Mouse (Mus musculus): Measurements from ENCODE around the gene Ppp1r13l. TPM values are rescaled to one million over a fixed set of nuclear protein-coding genes. Genes with fewer than 3 reads are reported as not detected.

Ppp1r13l gene
- polyA plus RNA-seq, 1 experiment from 2014 or later: 4.9 TPM

DNA sequence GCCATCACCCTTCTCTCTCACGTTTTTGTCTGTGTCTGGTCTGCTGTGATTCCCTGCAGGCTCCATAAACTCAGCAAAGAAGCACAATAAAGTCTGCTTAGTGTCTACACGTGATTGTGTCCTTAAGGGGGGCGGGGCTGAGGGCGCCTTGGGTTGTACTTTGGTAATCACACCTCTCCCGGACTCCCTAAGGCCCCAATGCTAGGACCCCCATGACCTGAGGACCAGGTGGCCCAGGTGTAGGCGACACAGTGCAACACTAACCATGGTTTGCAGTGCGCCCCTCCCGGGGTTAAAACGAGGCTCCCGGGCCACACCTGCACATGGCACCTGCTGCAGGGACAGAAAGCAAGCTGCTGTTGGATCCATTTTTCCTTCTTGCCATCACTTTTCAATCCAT is 18.3 kb upstream of the Ppp1r13l start:
- H3K36me3 ChIP-seq: no peaks in the 10 kb centered on the region
- no peak overlapping the region for H3K27ac ChIP-seq (replicated peaks)
- peaks cover 42% of the 10 kb centered on the region for H3K4me1 ChIP-seq
- 28% methylated on average over 10 of the region's 10 CpGs for WGBS
- peak overlapping the region; percentile 62 for H3K4me3 ChIP-seq
- H3K9me3 ChIP-seq (replicated peaks): no peaks in the 10 kb centered on the region
- DNase-seq (ENCODE audit: low spot score): no peak
- peaks cover 39% of the 10 kb centered on the region for H3K27me3 ChIP-seq (ENCODE audit: low read depth, poor library complexity, severe bottlenecking)

DNA sequence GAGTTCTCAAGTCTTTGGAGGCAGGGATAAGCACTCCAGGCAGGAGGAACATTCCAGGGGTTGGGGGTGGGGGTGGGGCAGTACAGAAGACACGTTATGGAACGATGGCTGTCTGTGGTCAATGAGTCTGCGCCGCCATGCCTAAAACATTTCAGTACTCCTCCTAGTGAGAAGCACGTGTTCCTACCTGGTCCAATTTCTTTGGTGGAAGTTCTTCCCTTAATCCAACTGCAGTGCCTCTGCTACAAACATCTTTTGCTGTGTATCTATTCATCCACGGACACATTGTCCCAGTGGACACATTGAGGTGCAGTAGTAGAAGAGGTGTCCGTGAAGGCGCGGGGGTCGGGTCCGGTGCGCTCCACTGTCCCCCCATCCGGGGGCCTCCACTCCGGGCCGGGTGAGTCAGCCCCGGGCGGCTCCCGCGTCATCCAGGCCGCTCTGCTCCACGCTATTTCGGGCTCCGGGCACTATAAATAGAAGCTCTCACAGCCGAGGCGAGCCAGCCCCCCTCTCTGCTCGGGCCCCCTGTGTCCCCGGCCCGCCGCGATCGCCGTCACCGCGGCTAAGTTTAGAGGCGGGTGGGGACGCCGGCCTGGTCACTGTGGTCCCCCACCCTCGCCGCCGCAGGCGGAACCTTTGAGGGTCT is 17.7 kb upstream of the Ppp1r13l start:
- H3K27ac ChIP-seq (replicated peaks): peak overlapping the region; percentile 72
- peaks cover 38% of the 10 kb centered on the region for H3K27me3 ChIP-seq (ENCODE audit: low read depth, poor library complexity, severe bottlenecking)
- H3K4me1 ChIP-seq: peaks cover 43% of the 10 kb centered on the region
- WGBS: under 1% methylated on average over 41 of the region's 41 CpGs
- H3K9me3 ChIP-seq (replicated peaks): no peaks in the 10 kb centered on the region
- DNase-seq (ENCODE audit: low spot score): peak; percentile 56
- no peaks in the 10 kb centered on the region for H3K36me3 ChIP-seq
- H3K4me3 ChIP-seq: peak overlapping the region; percentile 62

DNA sequence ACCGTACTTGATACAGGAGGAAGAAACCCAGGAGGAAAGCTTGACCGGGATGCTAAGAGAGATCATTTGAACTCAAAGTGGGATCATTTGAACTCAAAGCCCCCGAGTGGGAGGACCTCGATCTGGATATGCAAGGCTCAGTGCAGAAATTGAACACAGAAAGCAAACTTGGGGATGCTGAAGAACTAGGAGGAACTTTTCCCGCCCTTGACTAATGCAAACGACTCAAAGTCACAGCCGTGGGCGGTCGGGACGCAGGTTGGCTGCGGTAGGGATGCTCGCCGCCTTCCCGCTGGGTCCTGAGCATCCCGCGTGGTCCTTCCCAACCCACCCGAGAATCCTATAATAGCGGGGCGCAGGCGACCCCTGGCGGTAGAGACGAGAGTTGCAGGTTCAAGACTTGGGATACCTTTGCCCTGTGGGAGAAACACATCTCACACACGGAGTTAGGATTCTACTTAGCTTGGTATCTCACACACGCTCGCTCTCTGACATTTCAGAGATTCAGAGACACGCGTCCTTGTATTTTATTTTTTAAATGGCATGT is 17.0 kb upstream of the Ppp1r13l start:
- H3K9me3 ChIP-seq (replicated peaks): no peaks in the 10 kb centered on the region
- H3K36me3 ChIP-seq: peaks cover under 1% of the 10 kb centered on the region; the same call in 1 of the 2 replicates
- H3K27me3 ChIP-seq (ENCODE audit: low read depth, poor library complexity, severe bottlenecking): peaks cover 31% of the 10 kb centered on the region
- peaks cover 43% of the 10 kb centered on the region for H3K4me1 ChIP-seq
- peak overlapping the region; percentile 72 for H3K27ac ChIP-seq (replicated peaks)
- peak; percentile 89 for DNase-seq (ENCODE audit: low spot score)
- WGBS: under 1% methylated on average over 27 of the region's 27 CpGs
- H3K4me3 ChIP-seq: peak overlapping the region; percentile 62

DNA sequence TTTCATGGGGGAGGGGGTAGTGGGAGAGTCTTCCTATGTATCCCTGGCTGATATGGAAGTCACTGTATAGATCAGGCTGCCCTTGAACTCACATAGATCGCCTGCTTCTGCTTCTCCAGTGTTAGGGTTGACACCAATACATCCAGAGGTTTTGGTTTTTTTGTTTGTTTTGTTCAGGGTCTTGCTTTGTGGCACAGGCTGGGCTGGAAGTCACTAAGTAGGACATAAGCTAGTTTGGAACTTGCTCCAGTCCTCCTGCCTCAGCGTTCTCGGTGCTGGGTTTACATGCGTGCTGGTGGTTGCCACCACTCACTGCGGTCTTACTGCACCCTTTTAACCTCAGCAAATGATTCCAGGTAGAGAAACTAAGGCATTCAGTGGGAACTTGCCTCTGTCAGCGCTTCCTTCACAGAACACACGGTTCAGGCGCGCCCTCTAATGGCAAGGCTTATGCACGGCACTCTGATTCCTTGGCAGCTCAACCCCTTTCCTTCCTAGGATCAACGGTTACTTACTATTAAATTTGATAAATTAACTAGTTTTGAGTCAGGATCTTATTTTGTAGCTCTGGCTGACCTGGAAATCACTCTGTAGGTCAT is 16.2 kb upstream of the Ppp1r13l start:
- peaks cover 43% of the 10 kb centered on the region for H3K4me1 ChIP-seq
- peaks cover 8% of the 10 kb centered on the region for H3K36me3 ChIP-seq
- DNase-seq (ENCODE audit: low spot score): peak; percentile 73
- H3K27me3 ChIP-seq (ENCODE audit: low read depth, poor library complexity, severe bottlenecking): peaks cover 24% of the 10 kb centered on the region
- peak overlapping the region; percentile 30; the same call in 1 of the 2 replicates for H3K4me3 ChIP-seq
- no peaks in the 10 kb centered on the region for H3K9me3 ChIP-seq (replicated peaks)
- 3% methylated on average over 11 of the region's 11 CpGs for WGBS
- H3K27ac ChIP-seq (replicated peaks): no peak overlapping the region

DNA sequence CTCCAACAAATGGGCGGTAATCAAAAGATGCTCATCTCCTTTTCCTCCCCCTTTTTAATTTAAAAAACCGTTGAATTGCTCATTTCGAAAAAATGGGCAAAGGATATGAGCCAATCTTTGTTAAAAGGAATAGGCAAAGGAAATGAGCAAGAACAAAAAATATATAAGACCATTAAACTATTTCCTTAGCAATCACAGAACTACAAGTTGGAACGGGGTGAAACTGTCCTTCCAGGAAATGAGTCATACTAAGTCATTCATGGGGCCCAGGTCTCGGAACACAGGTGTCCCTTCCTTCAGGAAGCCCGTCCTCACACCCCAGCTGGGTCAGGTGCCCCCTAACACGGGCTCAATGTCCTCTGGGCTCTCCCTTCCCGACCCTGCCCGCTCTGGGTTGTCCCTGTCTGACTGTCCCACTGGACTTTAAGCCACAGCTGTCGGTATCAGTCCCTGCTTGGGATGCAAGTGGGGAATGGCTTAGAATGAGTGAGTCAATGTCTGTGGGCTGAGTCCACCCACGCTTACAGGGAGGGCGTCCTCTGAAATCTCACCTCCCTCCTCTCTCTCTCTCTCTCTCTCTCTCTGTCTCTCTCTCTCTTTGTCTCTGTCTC is 15.2 kb upstream of the Ppp1r13l start, which contains the start of gene Ercc1:
Gene Ercc1, plus strand, starts transcription at position 542 of the 611 bp plus-strand sequence.
- WGBS: 30% methylated on average over 12 of the region's 12 CpGs
- peaks cover 19% of the 10 kb centered on the region for H3K27me3 ChIP-seq (ENCODE audit: low read depth, poor library complexity, severe bottlenecking)
- peaks cover 43% of the 10 kb centered on the region for H3K4me1 ChIP-seq
- no peak for DNase-seq (ENCODE audit: low spot score)
- no peaks in the 10 kb centered on the region for H3K9me3 ChIP-seq (replicated peaks)
- peaks cover 18% of the 10 kb centered on the region for H3K36me3 ChIP-seq
- peak within 1 kb of the TSS; percentile 91 for H3K27ac ChIP-seq (replicated peaks)
- peak within 1 kb of the TSS; percentile 70 for H3K4me3 ChIP-seq

DNA sequence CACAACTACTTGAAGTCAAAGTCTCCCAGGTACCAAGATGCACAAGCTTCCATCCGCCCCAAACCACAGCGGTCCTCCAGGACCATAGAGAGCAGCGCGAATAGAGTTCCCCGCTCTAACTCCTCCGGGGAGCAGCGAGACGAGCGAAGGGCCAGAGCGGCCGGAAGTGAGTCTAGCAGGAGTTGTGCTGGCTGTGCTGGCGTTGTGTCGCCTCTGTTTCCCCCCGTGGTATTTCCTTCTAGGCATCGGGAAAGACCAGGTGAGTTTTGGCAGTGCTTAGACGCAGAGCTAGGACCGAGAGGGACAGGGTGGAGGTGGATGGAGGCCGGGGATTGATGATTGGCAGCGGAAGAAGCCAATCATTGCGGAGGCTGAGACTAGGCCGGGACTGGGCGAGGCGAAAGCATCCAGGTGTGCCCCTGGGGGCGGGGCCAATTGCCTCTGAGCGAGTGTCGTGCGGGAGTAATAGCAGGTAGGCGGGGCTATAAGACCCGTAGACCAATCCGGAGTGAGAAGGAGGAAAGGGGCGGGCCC is 14.5 kb upstream of the Ppp1r13l start:
- Histone ChIP-seq H3K4me1 (peaks cover 43% of the 10 kb centered on the region), H3K27ac (replicated peaks) (peak overlapping the region; percentile 91), H3K27me3 (ENCODE audit: low read depth, poor library complexity, severe bottlenecking) (peaks cover 19% of the 10 kb centered on the region), H3K36me3 (peaks cover 25% of the 10 kb centered on the region), H3K4me3 (peak overlapping the region; percentile 70), H3K9me3 (replicated peaks) (no peaks in the 10 kb centered on the region)
- under 1% methylated on average over 31 of the region's 31 CpGs for WGBS
- DNase-seq (ENCODE audit: low spot score): peak; percentile 94

DNA sequence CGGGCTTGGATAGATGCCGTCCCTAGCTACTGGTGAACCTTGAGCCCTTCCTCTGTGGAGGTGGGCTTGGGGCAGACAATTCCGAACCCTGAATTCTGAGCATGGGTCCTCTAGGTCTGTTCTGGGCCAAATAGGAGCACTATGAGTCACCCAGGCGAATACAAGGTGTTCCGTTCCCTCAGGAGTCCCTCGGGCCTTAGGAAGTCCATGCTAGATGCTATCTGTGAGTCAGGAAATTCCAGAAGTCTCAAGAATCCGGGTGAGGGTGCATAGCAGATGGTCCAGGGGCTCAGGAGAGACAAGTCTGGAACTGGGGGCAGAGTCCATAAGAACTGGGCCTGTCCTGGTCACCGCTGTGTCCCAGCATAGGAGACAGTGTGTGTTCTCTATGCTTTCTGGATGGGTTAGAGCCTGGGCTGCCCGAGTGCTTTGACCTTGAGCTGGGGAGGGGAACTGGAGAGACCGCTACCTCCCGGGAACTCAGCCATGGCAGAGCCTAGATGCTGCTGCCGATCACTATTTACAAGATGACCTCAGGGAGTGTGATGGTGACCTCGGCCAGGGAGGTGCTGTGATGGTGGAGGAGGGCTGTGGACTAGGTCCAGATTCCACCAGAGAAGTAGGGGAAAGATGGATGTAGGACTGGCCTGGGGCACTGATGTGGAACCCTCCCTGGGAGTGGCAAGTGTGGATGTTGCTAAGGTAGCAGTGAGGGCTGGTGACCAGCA is 10.2 kb upstream of the Ppp1r13l start:
- H3K27ac ChIP-seq (replicated peaks): no peak overlapping the region
- H3K4me3 ChIP-seq: 0 out of 2 replicates have a peak overlapping the region, but pooled peaks have one; percentile 3
- no peak for DNase-seq (ENCODE audit: low spot score)
- peaks cover 65% of the 10 kb centered on the region for H3K36me3 ChIP-seq
- 91% methylated on average over 13 of the region's 13 CpGs for WGBS
- H3K27me3 ChIP-seq (ENCODE audit: low read depth, poor library complexity, severe bottlenecking): no peaks in the 10 kb centered on the region
- H3K9me3 ChIP-seq (replicated peaks): no peaks in the 10 kb centered on the region
- H3K4me1 ChIP-seq: peaks cover 16% of the 10 kb centered on the region

DNA sequence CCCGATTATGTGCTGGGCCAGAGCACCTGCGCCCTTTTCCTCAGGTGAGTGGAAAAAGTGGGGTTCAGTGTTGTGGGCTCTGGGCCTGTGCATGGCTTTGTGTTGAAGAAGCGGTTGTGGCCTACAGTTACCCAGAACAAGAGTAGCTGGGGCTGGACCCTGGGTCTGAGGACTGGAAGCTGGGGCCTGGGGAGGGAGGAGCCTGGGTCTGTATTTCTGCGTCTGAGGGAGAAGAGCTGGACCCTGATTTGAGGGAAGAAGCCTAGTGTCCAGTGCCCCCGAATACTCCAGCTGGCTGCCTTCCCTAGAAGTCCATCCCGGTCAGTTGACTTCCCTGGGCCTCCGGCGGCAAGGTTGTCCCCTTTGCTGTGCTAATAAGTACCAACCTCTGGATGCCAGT is 9.3 kb upstream of the Ppp1r13l start:
- Histone ChIP-seq H3K36me3 (peaks cover 74% of the 10 kb centered on the region), H3K4me3 (no peak overlapping the region)
- WGBS: 97% methylated on average over 8 of the region's 8 CpGs

DNA sequence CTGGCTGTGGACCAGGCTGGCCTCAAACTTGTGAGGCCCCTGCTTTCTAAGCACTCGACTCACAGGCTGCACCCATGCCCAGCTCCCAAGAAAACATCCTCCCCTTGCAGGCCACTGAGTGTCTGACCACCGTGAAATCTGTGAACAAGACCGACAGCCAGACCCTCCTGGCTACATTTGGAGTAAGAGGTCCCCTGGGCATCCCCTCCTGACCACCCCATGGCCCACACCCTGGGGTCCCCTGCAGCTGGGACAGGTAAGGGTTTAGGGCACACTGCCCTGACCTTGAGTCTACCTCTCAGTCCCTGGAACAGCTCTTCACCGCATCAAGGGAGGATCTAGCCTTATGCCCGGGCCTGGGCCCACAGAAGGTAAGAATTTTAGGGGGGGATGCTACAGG is 4.6 kb upstream of the Ppp1r13l start:
- H3K36me3 ChIP-seq: peaks cover 76% of the 10 kb centered on the region
- WGBS: 87% methylated on average over 5 of the region's 5 CpGs

More for the DNA sequence above, 9.3 kb upstream of the Ppp1r13l start:
- no peak for DNase-seq (ENCODE audit: low spot score)
- Histone ChIP-seq H3K27ac (replicated peaks) (no peak overlapping the region), H3K27me3 (ENCODE audit: low read depth, poor library complexity, severe bottlenecking) (no peaks in the 10 kb centered on the region), H3K4me1 (peaks cover 11% of the 10 kb centered on the region), H3K9me3 (replicated peaks) (no peaks in the 10 kb centered on the region)

DNA sequence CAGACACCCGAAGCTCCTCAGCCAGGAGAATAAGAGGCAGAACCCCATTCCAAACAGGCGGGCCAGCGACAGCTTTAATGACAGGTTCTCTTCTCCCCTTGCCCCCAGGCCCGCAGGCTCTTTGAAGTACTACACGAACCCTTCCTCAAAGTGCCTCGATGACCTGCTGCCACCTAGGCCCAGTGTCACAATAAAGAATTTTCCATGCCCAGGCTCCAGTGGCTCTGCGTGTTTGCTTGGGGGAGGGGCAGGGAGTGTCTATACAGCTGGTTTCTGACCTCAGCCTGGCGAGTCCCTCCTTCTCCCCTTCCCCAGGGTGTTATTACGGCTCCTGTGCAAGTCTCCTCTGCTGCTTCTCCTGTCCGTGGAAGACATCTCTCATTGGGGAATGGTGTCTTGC is 3.2 kb upstream of the Ppp1r13l start:
- DNase-seq (ENCODE audit: low spot score): no peak
- H3K36me3 ChIP-seq: peaks cover 65% of the 10 kb centered on the region
- no peaks in the 10 kb centered on the region for H3K27me3 ChIP-seq (ENCODE audit: low read depth, poor library complexity, severe bottlenecking)
- H3K9me3 ChIP-seq (replicated peaks): no peaks in the 10 kb centered on the region
- 81% methylated on average over 10 of the region's 10 CpGs for WGBS
- no peak overlapping the region for H3K27ac ChIP-seq (replicated peaks)
- peaks cover 33% of the 10 kb centered on the region for H3K4me1 ChIP-seq
- peak overlapping the region; percentile 2; the same call in 1 of the 2 replicates for H3K4me3 ChIP-seq

More for the DNA sequence above, 4.6 kb upstream of the Ppp1r13l start:
- Histone ChIP-seq H3K4me1 (peaks cover 20% of the 10 kb centered on the region), H3K27ac (replicated peaks) (no peak overlapping the region), H3K27me3 (ENCODE audit: low read depth, poor library complexity, severe bottlenecking) (no peaks in the 10 kb centered on the region), H3K9me3 (replicated peaks) (no peaks in the 10 kb centered on the region), H3K4me3 (no peak overlapping the region)
- DNase-seq (ENCODE audit: low spot score): no peak

DNA sequence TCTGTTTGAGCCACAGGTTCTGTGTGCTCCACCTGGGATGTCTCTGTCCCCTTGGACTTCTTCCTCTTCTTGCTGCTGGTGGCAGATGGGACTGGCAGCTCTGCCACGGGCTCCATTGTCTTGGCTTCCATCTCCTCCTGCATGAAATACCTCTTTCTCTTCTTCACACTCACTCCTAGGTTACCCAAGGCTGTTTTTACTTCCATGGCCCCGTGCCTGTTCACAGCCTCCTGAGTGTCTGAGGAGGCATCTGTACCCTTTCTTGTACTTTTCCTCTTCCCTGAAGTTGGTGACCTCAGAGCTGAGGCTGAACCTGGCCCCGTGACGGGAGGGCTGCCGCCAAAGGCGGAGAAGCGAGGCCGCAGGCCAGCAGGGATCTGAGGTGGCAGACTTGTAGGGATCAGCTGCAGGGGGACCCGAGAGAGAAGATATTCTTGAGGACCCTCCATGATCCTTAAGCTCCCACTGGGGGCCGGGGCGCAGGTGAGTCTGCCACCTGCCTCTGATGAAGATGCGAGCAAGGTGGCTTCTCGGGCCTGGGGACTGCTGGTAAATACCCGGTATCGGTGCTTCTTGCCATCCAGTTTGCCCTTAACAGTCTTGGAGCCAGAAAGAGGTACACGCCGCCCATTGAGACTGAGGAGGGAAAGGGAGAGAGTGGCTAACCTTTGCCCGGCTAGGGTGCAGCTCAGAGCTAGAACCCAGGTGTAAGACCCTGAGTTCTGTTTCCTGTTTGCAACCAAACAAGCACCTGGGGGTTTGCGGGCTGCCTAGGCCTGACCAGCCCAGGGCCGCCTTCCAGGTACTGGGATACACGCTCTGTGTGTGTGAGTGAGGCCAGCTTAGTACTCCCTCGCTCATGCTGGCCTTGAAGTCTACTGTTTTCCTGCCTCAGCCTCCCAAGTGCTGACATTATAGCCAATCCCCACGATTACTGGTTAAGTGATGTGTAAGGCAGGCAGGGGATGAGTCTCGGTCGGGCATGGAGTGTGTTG is 1.9 kb upstream of the Ppp1r13l start:
- Histone ChIP-seq H3K27ac (replicated peaks) (no peak overlapping the region), H3K9me3 (replicated peaks) (no peaks in the 10 kb centered on the region), H3K4me1 (peaks cover 47% of the 10 kb centered on the region), H3K27me3 (ENCODE audit: low read depth, poor library complexity, severe bottlenecking) (peaks cover 5% of the 10 kb centered on the region; the same call in 1 of the 2 replicates), H3K4me3 (peak overlapping the region; percentile 87), H3K36me3 (peaks cover 52% of the 10 kb centered on the region)
- DNase-seq (ENCODE audit: low spot score): no peak
- 93% methylated on average over 25 of the region's 25 CpGs for WGBS
